Mouse (Mus musculus) lung, postnatal 0 days (tissue): Measurements from ENCODE around the gene Stx17.

Experiments
- CTCF ChIP-seq: IDR thresholded peaks from 2 replicates; pipeline ENCODE4 v1.5.1; 2016; ENCODE audit warnings: antibody characterized with exemption, mild to moderate bottlenecking
- EP300 ChIP-seq: IDR thresholded peaks from 2 replicates; pipeline ENCODE4 v1.6.1; 2016; ENCODE audit warnings: antibody characterized with exemption, mild to moderate bottlenecking, control low read depth

- TF ChIP-seq CTCF, result no peak
- no peak for TF ChIP-seq EP300
Observed at GRCm38 (mm10) chr4:48083452-48083851, 41.3 kb upstream of the Stx17 start.
